Mouse (Mus musculus) CH12.LX (cell line): Measurements from ENCODE around the gene Jph3. TPM values are rescaled to one million over a fixed set of nuclear protein-coding genes. Genes with fewer than 3 reads are reported as not detected.

ENCODE experiments used
- DNase-seq: peaks from one replicate; pipeline ENCODE4 v3.0.0-alpha.2; 2013; ENCODE audit errors: extremely low read depth
- H3K27ac ChIP-seq: 2 replicates; pipeline ENCODE4 v1.5.1; 2012; ENCODE audit warnings: low read depth, mild to moderate bottlenecking, control low read depth, moderate library complexity; ENCODE audit not compliant: insufficient read depth
- H3K27me3 ChIP-seq: replicated peaks from 2 replicates; pipeline ENCODE3; 2012; ENCODE audit warnings: inconsistent platforms
- H3K36me3 ChIP-seq, 2 experiments: replicated peaks in 1 of 2; 2 replicates each; pipeline versions ENCODE3 to v1.6.1; 2012; ENCODE audit warnings: inconsistent platforms in 1 of 2, low read length in 1 of 2, mild to moderate bottlenecking in 1 of 2, mixed read lengths in 1 of 2, moderate library complexity in 1 of 2; ENCODE audit not compliant: control insufficient read depth in 1 of 2, insufficient read depth in 1 of 2
- H3K4me1 ChIP-seq, 2 experiments: 2 replicates each; pipeline ENCODE4 v1.6.1; 2012; ENCODE audit warnings: inconsistent platforms in 1 of 2, moderate library complexity in 1 of 2; ENCODE audit not compliant: insufficient read depth in 2 of 2, control insufficient read depth in 1 of 2
- H3K4me2 ChIP-seq: 2 replicates; pipeline ENCODE4 v1.6.1; 2012; ENCODE audit warnings: low read depth, mild to moderate bottlenecking, control low read depth; ENCODE audit not compliant: poor library complexity, insufficient read depth, severe bottlenecking
- H3K4me3 ChIP-seq, 3 experiments: fragments of 150-350 bp in 1 of 3; sonication (generic) in 1 of 3; replicated peaks in 1 of 3; 2 replicates each; pipeline versions ENCODE3 to v1.5.1; 2011 to 2012; ENCODE audit warnings: low read depth in 2 of 3, low read length in 2 of 3, mild to moderate bottlenecking in 2 of 3, moderate library complexity in 2 of 3, control low read depth in 1 of 3, improper control_type of control experiment in 1 of 3, inconsistent platforms in 1 of 3, mixed read lengths in 1 of 3; ENCODE audit not compliant: poor library complexity in 1 of 3
- H3K79me2 ChIP-seq: replicated peaks from 2 replicates; pipeline ENCODE4 v1.6.1; 2012; ENCODE audit warnings: mild to moderate bottlenecking, moderate library complexity; ENCODE audit not compliant: control insufficient read depth, poor library complexity, insufficient read depth, severe bottlenecking; ENCODE audit errors: extremely low read depth
- H3K9ac ChIP-seq: 2 replicates; pipeline ENCODE4 v1.6.1; 2012; ENCODE audit warnings: low read depth, mild to moderate bottlenecking, control low read depth, moderate library complexity; ENCODE audit not compliant: insufficient read depth
- H3K9me3 ChIP-seq: replicated peaks from 2 replicates; pipeline ENCODE3; 2012; ENCODE audit warnings: low read length, inconsistent platforms, mixed read lengths
- CHD2 ChIP-seq: IDR thresholded peaks from 2 replicates; pipeline ENCODE4 v1.6.1; 2011; ENCODE audit warnings: low read length, improper control_type of control experiment
- GABPA ChIP-seq: IDR thresholded peaks from 2 replicates; pipeline ENCODE4 v1.6.1; 2012; ENCODE audit warnings: low read depth, low read length, improper control_type of control experiment, inconsistent platforms; ENCODE audit not compliant: insufficient replicate concordance
- HCFC1 ChIP-seq: IDR thresholded peaks from 2 replicates; pipeline ENCODE4 v1.6.1; 2012; ENCODE audit warnings: low read depth, mild to moderate bottlenecking, inconsistent platforms, low read length, improper control_type of control experiment
- IRF4 ChIP-seq: IDR thresholded peaks from 2 replicates; pipeline ENCODE4 v1.6.1; 2014; ENCODE audit warnings: low read depth, mild to moderate bottlenecking, inconsistent platforms, low read length, improper control_type of control experiment
- JUND ChIP-seq: conservative IDR thresholded peaks from 2 replicates; pipeline ENCODE4 v1.6.1; 2011; ENCODE audit warnings: low read depth, low read length, improper control_type of control experiment
- MAFK ChIP-seq: IDR thresholded peaks from 2 replicates; pipeline ENCODE4 v1.6.1; 2011; ENCODE audit warnings: low read length, improper control_type of control experiment; ENCODE audit not compliant: insufficient replicate concordance
- MAZ ChIP-seq: IDR thresholded peaks from 2 replicates; pipeline ENCODE4 v1.6.1; 2012; ENCODE audit warnings: low read depth, mild to moderate bottlenecking, inconsistent platforms, low read length, improper control_type of control experiment, moderate library complexity
- MEF2A ChIP-seq: IDR thresholded peaks from 2 replicates; pipeline ENCODE4 v1.6.1; 2014; ENCODE audit warnings: low read depth, mild to moderate bottlenecking, inconsistent platforms, low read length, improper control_type of control experiment, borderline replicate concordance
- MYC ChIP-seq: IDR thresholded peaks from 2 replicates; pipeline ENCODE4 v1.6.1; 2011; ENCODE audit warnings: low read depth, mild to moderate bottlenecking, improper control_type of control experiment, low read length
- PAX5 ChIP-seq: IDR thresholded peaks from 2 replicates; pipeline ENCODE4 v1.6.1; 2012; ENCODE audit warnings: low read length, inconsistent platforms, mixed read lengths
- RCOR1 ChIP-seq: conservative IDR thresholded peaks from 2 replicates; pipeline ENCODE4 v1.6.1; 2012; ENCODE audit warnings: low read depth, mild to moderate bottlenecking, inconsistent platforms, low read length, improper control_type of control experiment
- SIN3A ChIP-seq: IDR thresholded peaks from 2 replicates; pipeline ENCODE4 v1.6.1; 2012; ENCODE audit warnings: low read length, improper control_type of control experiment, inconsistent platforms
- TBP ChIP-seq: conservative IDR thresholded peaks from 2 replicates; pipeline ENCODE4 v1.6.1; 2011; ENCODE audit warnings: low read depth, low read length, improper control_type of control experiment
- UBTF ChIP-seq: IDR thresholded peaks from 2 replicates; pipeline ENCODE4 v1.6.1; 2012; ENCODE audit warnings: low read depth, mild to moderate bottlenecking, inconsistent platforms, low read length, improper control_type of control experiment, moderate library complexity
- USF2 ChIP-seq: conservative IDR thresholded peaks from 2 replicates; pipeline ENCODE4 v1.6.1; 2011; ENCODE audit warnings: low read depth, low read length, improper control_type of control experiment
- ZC3H11A ChIP-seq: IDR thresholded peaks from 2 replicates; pipeline ENCODE4 v1.6.1; 2012; ENCODE audit warnings: low read depth, mild to moderate bottlenecking, inconsistent platforms, low read length, improper control_type of control experiment
- ZKSCAN1 ChIP-seq: IDR thresholded peaks from 2 replicates; pipeline ENCODE4 v1.6.1; 2012; ENCODE audit warnings: low read depth, inconsistent platforms, low read length, improper control_type of control experiment, borderline replicate concordance
- ZMIZ1 ChIP-seq: IDR thresholded peaks from 2 replicates; pipeline ENCODE4 v1.6.1; 2012; ENCODE audit warnings: low read depth, mild to moderate bottlenecking, inconsistent platforms, low read length, improper control_type of control experiment
- dilution Hi-C: fragments of 300-500 bp; cut with MboI; formaldehyde crosslinking; loops from 2 replicates; pipeline ENCODE4 v1.14.3; 2020; ENCODE audit warnings: low sequenced_read_pairs; ENCODE audit not compliant: extremely low pct_unique_long_range_greater_than_20kb, extremely low pct_ligation_motif_present
- in situ Hi-C: fragments of 300-500 bp; cut with MboI; formaldehyde crosslinking; loops from 3 replicates; pipeline ENCODE4 v1.14.3; 2019; ENCODE audit warnings: low sequenced_read_pairs, low pct_ligation_motif_present, low pct_unique_long_range_greater_than_20kb, mixed read lengths
- polyA plus RNA-seq: library from polyadenylated mRNA; unstranded; fragments of >175 nt; gene quantifications from 2 replicates; pipeline ENCODE4 v1.2.1, GENCODE M21; 2012; ENCODE audit warnings: low read depth; ENCODE audit not compliant: insufficient read length
- total RNA-seq, 2 experiments: library from RNA; depleted of rRNA; stranded (reverse); fragments of 300-350 nt in 1 of 2; fragments of >200 nt in 1 of 2; gene quantifications; 2 replicates each; pipeline ENCODE4 v1.2.3; 2012 to 2014

Gene Jph3
- total and polyA plus RNA-seq, 3 experiments, result 0.21 TPM; not detected in 1

- Histone ChIP-seq H3K79me2 (no peaks in the 10 kb centered on the region), H3K9me3 (no peaks in the 10 kb centered on the region), H3K4me2 (no peak overlapping the region), H3K9ac (no peak overlapping the region), H3K27ac (no peak overlapping the region), H3K27me3 (peaks cover 48% of the 10 kb centered on the region), H3K4me3 (no peak overlapping the region), H3K4me1 (peaks cover 3 to 4% of the 10 kb centered on the region in 2 experiments; a peak in 2 of 4 replicates), H3K36me3 (no peaks in the 10 kb centered on the region)
- in situ Hi-C loops (loop anchor here (10.0 kb wide), 1 partner anchor 137 kb away; the partner anchor contains the start of gene 1700018B08Rik), dilution Hi-C loops (no loop called here)
- TF ChIP-seq PAX5 (no peak), ZKSCAN1 (no peak), CHD2 (no peak), HCFC1 (no peak), MYC (no peak), SIN3A (no peak)
- DNase-seq, result no peak
These were observed 48.0 kb upstream of the Jph3 start for GRCm38 (mm10) chr8:121681457-121681856.

DNA sequence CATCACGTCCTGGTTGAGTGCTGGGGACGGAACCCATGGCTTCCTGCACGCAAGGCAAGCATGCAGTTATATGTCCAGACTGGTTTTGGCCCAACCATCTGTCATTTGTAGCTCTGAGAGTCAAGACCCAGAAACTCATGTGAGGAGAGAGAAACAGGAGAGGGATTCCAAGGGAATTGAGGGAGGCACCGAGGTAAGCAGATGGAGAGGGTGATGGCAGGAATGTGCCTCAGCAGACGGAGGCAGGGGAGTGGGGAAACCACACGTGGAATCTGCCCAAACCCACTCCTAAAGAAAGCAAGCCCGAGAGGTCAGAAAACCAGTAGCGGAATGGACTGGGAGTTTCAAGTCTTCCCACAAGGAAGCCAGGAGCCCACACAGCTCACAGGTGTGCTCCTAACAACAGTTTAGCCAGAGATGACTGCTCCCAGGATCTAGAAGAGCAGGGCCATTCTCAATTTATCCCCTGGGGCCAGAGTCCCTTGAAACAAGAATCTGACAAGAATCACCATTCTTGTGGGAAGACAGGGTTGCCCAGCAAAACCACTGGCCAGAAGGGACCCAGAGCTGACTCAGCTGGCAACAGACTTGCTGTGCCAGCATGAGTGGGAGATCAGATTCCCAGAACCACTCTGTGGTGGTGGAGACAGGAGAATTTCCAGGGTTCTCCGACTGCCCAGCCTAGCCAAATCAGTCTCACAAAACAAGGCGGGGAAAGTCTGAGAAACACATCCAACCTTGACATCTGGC lies 46.2 kb upstream of the Jph3 start:
- peaks cover 47% of the 10 kb centered on the region for H3K27me3 ChIP-seq
- H3K4me2 ChIP-seq, result no peak overlapping the region
- H3K4me1 ChIP-seq, result peaks cover 3 to 4% of the 10 kb centered on the region in 2 experiments; a peak in 2 of 4 replicates
- H3K9me3 ChIP-seq, result no peaks in the 10 kb centered on the region
- in situ Hi-C loops, result loop anchor here (10.0 kb wide), 1 partner anchor 138 kb away; the partner anchor contains the start of gene 1700018B08Rik
- no peak overlapping the region for H3K9ac ChIP-seq
- dilution Hi-C loops, result no loop called here
- no peaks in the 10 kb centered on the region for H3K79me2 ChIP-seq
- no peaks in the 10 kb centered on the region for H3K36me3 ChIP-seq
- no peak overlapping the region for H3K27ac ChIP-seq
- no peak overlapping the region for H3K4me3 ChIP-seq
- TF ChIP-seq MAFK (no peak), UBTF (no peak), SIN3A (no peak), MAZ (no peak), TBP (no peak), IRF4 (no peak), ZKSCAN1 (no peak), JUND (no peak), GABPA (no peak), MEF2A (no peak), ZMIZ1 (no peak), PAX5 (no peak), USF2 (no peak), RCOR1 (no peak), ZC3H11A (no peak)
- DNase-seq, result no peak
